Mouse (Mus musculus) yolk sac, embryonic 10.5 days (tissue): Measurements from ENCODE around the gene Zbtb3.
A peak's percentile ranks its signal among the peaks of the same experiment; 100 is the strongest.

ENCODE experiments used
- DNase-seq: peaks from one replicate; pipeline ENCODE4 v3.0.0-alpha.2; 2017; ENCODE audit warnings: low spot score

Gene Zbtb3

DNA sequence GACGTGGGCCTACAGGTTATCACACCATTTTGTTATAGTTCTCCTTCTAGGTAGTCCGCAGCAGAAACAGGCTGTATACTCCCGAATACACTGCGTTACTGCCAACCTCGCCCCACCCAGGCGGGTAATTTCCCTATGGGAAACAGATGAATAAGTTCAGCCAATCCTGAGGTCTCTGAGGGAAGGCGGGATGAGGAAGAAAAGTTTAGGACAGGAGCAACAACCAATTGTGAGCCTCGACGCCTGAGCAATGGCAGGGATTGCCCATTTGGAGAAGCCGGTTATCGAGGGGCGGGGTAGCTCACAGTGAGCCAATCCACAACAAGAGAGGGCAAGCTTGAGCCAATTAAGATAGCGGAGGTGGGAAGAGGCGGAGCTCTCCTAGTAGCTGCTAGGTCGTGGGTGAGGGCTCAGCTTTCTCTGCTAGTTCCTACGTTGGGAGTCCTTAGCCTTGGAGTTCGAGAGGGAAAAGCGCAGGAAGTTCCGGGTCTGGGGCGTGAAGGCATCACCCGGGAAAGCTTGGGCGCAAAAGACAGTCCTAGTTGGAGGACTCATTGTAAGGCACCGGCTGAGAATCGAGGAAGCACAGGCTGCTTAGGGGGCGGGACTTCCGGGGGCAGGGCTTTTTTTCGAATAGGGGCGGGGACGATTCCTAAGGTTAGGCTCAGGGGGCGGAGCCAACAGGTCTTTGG lies at the start of gene Zbtb3:
Zbtb3 (plus strand) TSS at position 426 of the 692 bp plus-strand sequence.
- peak; percentile 98 for DNase-seq

GRCm38 (mm10) chr19:8755652-8756051 lies 46.7 kb upstream of the Zbtb3 start:
- DNase-seq: no peak

GRCm38 (mm10) chr19:8756635-8757387 lies 45.5 kb upstream of the Zbtb3 start, which contains the start of gene Nxf1:
Nxf1 (plus strand) TSS chr19:8757073.
- DNase-seq: peak; percentile 92

DNA sequence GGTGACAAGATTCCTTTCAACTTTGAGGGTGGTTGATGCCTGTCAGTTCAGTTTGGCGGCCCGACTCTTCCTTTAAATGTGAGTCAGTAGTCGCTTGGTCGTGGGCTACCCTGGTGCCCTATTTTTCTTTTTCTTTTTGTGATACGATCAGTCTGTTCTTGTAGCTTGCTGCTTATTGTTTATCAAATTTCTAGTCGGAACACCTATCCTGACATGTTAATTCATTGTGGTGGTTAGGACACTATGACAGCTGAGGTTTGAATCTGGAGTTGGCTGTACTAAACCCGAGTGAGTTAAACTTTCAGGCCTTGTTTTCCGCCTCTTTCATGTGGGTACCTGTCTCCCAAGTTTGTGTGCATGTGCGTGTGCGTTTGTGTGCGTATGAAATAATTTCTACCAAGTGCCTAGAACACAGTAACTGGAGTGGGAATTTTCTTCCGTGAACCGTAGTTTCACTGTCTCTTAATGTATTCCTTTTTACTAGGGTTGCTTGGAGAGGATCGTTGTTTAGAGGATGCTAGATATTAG lies 44.8 kb upstream of the Zbtb3 start:
- DNase-seq: no peak

- DNase-seq: no peak
Observed at GRCm38 (mm10) chr19:8758899-8759298, 43.5 kb upstream of the Zbtb3 start.

- no peak for DNase-seq
Observed at GRCm38 (mm10) chr19:8760757-8761156, 41.6 kb upstream of the Zbtb3 start.

GRCm38 (mm10) chr19:8763276-8763675 lies 39.1 kb upstream of the Zbtb3 start:
- DNase-seq: no peak

DNA sequence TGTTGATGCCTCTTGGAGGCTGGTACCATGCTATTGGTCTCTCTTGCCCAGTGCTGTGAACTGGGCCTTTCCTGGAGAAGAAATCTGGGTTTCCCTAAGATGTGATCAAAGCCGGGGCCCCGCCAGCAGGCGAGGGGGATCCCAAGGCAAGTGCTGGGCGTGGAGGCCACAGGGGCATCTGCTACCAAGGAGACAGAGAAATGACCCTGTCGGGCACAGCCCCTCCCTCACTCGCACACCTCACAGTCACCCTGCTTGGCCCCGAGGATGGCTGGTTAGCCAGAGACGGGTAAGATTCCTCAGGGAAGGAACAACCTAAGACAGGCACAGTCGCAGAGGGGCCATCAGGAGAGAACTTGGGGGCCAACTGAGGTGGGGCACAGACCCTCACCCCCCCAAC lies 36.8 kb upstream of the Zbtb3 start:
- DNase-seq: no peak

- peak; percentile 82 for DNase-seq
Observed at GRCm38 (mm10) chr19:8770567-8771270, 31.6 kb upstream of the Zbtb3 start, which contains the start of gene Tmem223. Tmem223 (plus strand) TSS chr19:8770996.

GRCm38 (mm10) chr19:8772996-8773395 lies 29.4 kb upstream of the Zbtb3 start:
- DNase-seq: no peak

DNA sequence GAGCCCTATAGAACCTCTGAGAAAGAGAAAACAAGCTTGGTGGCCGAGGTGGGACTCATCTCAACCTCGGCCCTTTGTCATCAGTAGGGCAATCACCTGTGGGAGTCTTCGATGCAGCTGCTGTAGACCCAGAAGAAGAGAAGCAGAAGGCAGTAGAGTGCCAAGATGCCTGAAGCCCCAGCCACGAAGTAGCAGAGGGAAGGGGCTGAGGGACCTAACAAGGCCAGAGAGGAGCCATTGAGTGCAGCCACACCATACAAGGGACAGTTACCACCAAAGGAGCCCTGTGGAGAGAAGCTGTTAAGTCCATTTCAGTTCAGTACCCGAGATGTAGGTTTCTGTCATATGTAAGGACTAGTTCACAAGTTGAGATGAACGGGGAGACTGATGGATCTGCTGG lies 28.9 kb upstream of the Zbtb3 start:
- DNase-seq: no peak

DNA sequence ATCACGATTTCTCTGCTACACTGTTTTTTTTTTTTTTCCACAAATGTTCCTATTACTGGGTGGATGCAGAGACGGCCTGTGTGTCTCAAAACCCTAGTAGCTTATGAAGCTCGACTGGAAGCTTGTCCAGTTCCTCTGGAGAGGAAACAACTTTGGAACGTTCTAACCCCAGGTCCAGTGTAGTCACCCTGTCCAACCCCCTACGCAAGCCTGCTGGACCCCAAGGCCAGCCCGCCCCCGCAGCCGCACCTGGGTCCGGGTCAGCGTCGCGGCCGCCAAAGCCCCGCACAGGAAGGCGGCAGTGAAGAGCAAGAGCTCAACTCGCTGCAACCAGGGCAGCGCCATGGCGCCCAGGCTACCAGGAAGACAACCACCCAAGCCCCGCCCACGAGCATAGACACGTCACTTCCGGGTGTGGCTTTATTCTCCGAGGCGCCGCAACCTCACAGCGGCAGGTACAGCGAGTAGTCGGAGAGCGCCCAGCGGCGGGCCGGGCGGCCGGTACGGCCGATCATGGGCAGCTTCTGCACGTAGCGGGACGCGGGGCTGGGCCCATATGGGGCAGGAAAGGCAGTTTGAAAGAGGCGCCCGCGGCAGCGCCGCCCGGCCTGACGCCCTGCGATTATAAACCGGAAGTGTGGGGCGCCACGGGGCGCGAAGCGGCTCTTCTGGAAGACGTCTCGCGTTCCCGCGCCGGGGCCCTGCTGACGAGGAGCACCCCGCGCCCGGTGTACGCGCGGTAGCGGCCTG lies 28.1 kb upstream of the Zbtb3 start, which contains the start of gene Tmem179b:
Tmem179b (minus strand) TSS at position 382 of the 750 bp plus-strand sequence.
- DNase-seq: peak; percentile 98

GRCm38 (mm10) chr19:8774951-8775421 lies 27.4 kb upstream of the Zbtb3 start:
- DNase-seq: no peak

DNA sequence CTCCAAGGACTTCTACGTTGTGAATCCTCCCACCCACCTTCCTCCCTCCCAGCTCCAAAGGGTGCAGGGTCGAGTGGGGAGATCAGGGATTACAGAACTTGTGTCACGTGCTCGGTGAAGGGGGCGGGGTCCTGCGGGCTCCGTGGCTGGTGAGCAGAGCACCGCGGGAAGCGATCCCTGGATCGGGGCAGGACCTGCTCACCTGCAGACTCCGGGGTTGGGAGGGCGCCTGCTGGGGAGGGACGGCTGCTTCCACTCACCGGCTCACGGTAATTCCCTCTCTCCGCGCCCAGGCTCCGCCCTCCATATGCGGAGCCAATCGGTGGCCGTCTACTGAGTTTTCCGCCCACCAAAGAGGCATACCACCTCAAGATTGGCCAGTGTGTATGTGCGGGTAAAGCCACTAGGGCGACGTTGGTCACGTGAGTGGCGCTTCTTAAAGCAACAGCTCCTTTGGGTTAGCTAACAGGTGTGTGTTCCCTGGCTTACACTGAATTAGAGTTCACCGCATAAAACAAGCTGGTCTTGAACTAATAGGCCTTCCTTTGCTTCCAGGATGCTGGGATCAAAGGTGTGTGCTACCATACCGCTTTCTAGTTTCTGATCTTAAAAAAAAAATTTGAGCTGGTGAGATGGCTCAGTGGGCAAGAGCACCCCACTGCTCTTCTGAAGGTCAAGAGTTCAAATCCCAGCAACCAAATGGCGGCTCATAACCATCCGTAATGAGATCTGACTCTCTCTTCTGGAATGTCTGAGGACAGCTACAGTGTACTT lies 16.2 kb upstream of the Zbtb3 start, which contains the start of gene Taf6l:
Taf6l (minus strand) TSS at position 410 of the 774 bp plus-strand sequence.
- peak; percentile 95 for DNase-seq

DNA sequence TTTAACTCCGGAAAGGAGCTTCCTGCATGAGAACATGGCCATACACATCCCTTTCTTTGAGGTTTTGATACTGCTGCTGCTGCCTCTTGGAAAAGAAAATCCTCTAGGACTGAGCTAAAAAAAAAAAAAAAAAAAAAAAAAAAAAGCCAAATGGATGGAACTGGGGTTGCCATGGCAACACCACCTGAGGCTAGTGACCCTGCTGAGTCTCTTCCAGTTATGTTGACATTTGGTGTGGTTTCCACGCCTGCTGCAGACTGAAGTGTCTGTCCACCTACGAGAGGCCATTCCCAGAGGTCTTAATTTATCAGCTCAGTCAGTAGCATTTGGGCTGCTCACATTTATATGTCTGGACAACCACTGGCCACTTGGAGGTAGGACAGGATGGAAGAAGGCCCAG lies 13.8 kb upstream of the Zbtb3 start:
- DNase-seq: no peak

DNA sequence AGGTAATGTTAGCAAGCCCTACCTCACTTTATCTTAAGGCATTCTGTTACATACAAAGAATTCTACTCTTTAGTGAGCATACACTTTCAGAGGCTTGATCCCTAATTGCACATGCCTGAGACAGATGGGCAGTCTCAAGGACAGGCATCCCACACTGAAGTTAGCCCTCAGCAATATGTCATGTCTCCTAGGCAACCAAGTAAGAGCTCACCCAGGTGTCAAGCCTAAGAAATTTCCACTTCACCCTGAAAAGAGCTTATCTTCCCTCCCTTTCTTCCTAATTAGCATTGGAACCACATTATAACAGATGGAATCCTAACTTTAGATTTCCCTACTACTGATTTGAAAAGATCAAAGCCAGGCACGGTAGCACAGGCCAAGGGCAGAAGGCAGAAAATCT lies 13.2 kb upstream of the Zbtb3 start:
- no peak for DNase-seq

- DNase-seq: no peak
Observed at GRCm38 (mm10) chr19:8790171-8790570, 12.2 kb upstream of the Zbtb3 start.

DNA sequence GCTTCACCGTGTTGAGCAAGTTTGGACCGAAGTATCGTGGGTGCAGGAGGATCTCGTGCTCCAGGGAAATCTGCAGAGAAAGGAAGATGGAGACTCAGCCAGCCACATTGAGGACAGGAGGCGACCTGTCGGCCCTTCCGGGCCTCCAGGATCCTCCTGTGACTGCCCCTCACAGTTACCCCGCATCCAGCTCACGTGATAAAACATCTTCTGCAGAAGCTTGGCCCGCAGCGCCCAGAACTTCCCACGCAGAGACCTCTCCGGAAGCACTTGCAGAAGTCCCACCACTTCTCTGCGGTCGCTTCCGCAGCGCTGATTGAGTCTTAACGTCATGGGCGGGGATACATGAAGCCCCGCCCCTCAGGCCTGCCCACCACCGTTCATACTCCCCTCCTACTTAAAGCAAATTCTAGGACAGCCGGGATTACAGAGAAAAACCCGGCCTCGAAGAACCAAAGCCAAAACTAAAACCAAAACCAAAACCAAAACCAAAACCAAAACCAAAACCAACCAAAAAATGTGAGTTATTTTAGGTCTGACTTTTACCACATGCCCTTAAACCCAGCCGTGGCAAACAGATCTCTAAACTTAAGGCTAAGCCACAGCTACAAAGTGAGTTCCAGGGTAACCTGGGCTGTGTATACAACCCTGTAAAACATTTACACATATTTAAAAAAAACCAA lies 4.0 kb upstream of the Zbtb3 start, which contains the start of gene Polr2g:
Polr2g (minus strand) TSS at position 314 of the 683 bp plus-strand sequence.
- DNase-seq: peak; percentile 91

DNA sequence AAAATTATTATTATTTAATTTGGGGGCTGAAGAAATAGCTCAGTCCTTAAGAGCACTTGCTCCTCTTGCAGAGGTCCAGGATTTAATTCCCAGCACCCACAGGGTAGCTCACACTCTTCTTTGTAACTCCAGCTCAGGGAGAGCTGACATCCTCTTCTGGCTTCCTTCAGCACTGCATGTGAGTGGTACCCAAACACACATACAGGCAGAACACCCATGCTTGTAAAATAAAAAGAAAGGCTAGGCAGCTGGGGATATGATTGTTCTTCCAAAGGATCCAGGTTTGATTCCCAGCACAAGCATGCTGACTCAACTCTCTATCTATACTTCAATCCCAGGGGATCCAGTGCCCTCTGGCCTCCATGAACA lies 3.4 kb upstream of the Zbtb3 start:
- DNase-seq: no peak

GRCm38 (mm10) chr19:8803204-8803780 lies 937 bp downstream of the Zbtb3 start:
- no peak for DNase-seq
